Mouse (Mus musculus): ENCODE measurements around the gene Litaf.

DNA sequence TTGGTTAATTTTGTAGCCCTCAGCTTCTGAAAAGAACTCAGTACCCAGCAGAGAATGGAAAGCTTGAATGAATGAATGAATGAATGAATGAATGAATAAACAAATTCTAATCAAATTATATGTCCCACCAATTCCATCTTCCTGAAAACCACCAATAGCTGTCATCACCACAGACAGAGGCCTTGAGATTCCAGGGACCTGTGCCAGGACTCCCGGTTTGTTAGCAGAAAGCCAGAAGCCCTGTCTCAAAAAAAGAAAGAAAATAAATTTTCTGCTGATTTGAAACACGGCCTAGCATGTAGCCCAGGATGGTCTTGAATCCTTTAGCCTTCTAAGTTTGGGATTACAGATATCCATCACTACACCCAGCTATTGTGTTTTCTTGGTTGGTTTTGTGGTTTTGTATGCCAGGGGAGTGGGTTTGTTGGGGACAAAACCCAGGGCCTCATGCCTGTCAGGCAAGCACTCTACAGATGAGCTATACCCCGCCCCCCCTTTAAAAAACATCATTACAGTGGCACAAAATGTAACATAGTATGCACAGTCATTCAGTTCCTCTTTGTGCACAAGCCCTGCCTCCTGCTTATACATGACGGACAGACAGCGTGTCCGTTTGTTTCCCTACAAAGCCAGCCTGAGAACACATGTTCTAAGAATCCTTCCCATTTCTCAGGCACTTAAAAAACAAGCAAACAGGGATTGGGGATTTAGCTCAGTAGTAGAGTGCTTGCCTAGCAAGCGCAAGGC, 120.4 kb downstream of the Litaf start:
- TF ChIP-seq EP300 (IDR thresholded peaks at IDR 0.05; ENCODE audit: low read depth) (no peak), CTCF (IDR thresholded peaks at IDR 0.05; ENCODE audit: low read depth) (no peak)
